Mouse (Mus musculus): ENCODE measurements at regions not wholly inside any gene's neighbourhood (a gene's known extent, or its start where the extent isn't known, plus 50 kb on each side); places are given as distances from the start of the nearest gene placed in this dataset.

GRCm38 (mm10) chr4:64723296-64723695, 400.7 kb upstream of the Pappa start:
- TF ChIP-seq CTCF (IDR thresholded peaks at IDR 0.05; ENCODE audit: extremely low read depth, insufficient read depth, low read length) (no peak), POLR2A (IDR thresholded peaks at IDR 0.05; ENCODE audit: extremely low read depth, insufficient read depth, low read length) (no peak)
